Mouse (Mus musculus) liver, embryonic 11.5 days (tissue): Measurements from ENCODE around the gene Gzmk. TPM values are rescaled to one million over a fixed set of nuclear protein-coding genes. Genes with fewer than 3 reads are reported as not detected.
"Not testable (repeated sequence)": the region's sequence is repeated elsewhere in the genome, so short reads cannot be mapped to it uniquely, and the experiment has no call there.

ENCODE experiments used
- ATAC-seq: fragments of 200-750 bp; cut with Nextera tagmentation; replicated peaks from 2 replicates; pipeline ENCODE4 v1.8.0; 2017; ENCODE audit warnings: moderate number of reproducible peaks, mild to moderate bottlenecking, moderate TSS enrichment, moderate library complexity; ENCODE audit not compliant: low FRiP score
- DNase-seq: peaks from one replicate; pipeline ENCODE4 v3.0.0-alpha.2; 2017; ENCODE audit warnings: low spot score
- H3K27ac ChIP-seq: fragments of 300-500 bp; sonication (generic); 2 replicates; pipeline ENCODE4 v1.5.1; 2014; ENCODE audit warnings: mild to moderate bottlenecking, low read depth, low read length, control low read depth
- H3K27me3 ChIP-seq: fragments of 300-500 bp; sonication (generic); replicated peaks from 2 replicates; pipeline ENCODE4 v1.6.1; 2014; ENCODE audit warnings: low read length, mixed read lengths; ENCODE audit not compliant: control insufficient read depth, insufficient read depth
- H3K36me3 ChIP-seq: fragments of 300-500 bp; sonication (generic); 2 replicates; pipeline ENCODE4 v1.6.1; 2014; ENCODE audit warnings: mild to moderate bottlenecking, low read length, moderate library complexity, mixed read lengths; ENCODE audit not compliant: control insufficient read depth, insufficient read depth
- H3K4me1 ChIP-seq: fragments of 300-500 bp; sonication (generic); replicated peaks from 2 replicates; pipeline ENCODE4 v1.6.1; 2014; ENCODE audit warnings: low read length, mixed read lengths; ENCODE audit not compliant: control insufficient read depth, insufficient read depth
- H3K4me2 ChIP-seq: fragments of 300-500 bp; sonication (generic); 2 replicates; pipeline ENCODE4 v1.6.1; 2014; ENCODE audit warnings: mild to moderate bottlenecking, control low read depth, moderate library complexity
- H3K4me3 ChIP-seq: fragments of 300-500 bp; sonication (generic); 2 replicates; pipeline ENCODE4 v1.5.1; 2014; ENCODE audit warnings: low read depth, low read length, control low read depth
- H3K9ac ChIP-seq: fragments of 300-500 bp; sonication (generic); 2 replicates; pipeline ENCODE4 v1.6.1; 2014; ENCODE audit warnings: low read depth, low read length, control low read depth
- H3K9me3 ChIP-seq: fragments of 300-500 bp; sonication (generic); 2 replicates; pipeline ENCODE4 v1.6.1; 2016; ENCODE audit warnings: low read length, inconsistent platforms, mixed read lengths; ENCODE audit not compliant: control insufficient read depth
- WGBS: fragments of 180-500 bp; shearing (Covaris S2); extraction: QIAGEN DNeasy Blood & Tissue Kit; methylation state at CpG from one replicate; pipeline ENCODE4 v1.1.7; 2014; 5-methylcytosine and 5-hydroxymethylcytosine counted together
- polyA plus RNA-seq: library from polyadenylated mRNA; unstranded; fragments of >200 nt; fragmentation: Nextera tagmentation; extraction: Ambion mirVana; gene quantifications from 2 replicates; pipeline ENCODE4 v1.2.1, GENCODE M21; 2014

The Gzmk gene
- polyA plus RNA-seq, 1 experiment from 2014 or later, result not detected

DNA sequence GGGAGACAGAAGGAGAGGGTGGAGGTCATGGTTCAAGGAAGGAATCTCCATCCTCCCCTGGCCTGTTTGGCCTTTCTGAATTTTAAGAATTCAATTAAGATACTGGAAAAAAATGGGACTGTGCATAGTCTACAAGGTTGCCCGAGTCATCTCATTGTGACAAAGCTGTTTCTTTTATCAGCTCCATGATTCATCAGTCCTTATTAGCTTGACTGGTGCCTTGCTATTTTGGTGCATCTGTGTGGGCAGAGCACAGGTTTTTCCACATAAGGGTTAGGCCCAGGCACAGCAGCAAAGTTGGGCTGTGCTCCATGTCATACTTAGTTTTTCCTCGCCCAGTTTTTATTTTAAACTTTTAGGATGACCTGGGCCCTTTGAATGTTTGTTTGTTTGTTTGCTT lies 31.1 kb upstream of the Gzmk start:
- H3K36me3 ChIP-seq, result no peaks in the 10 kb centered on the region
- ATAC-seq (no peak), DNase-seq (no peak)
- no peak overlapping the region for H3K4me3 ChIP-seq
- H3K9ac ChIP-seq, result no peak overlapping the region
- WGBS, result 72% methylated on average over 2 of the region's 2 CpGs
- no peaks in the 10 kb centered on the region for H3K4me1 ChIP-seq
- no peaks in the 10 kb centered on the region for H3K27me3 ChIP-seq
- no peak overlapping the region for H3K4me2 ChIP-seq
- no peaks in the 10 kb centered on the region for H3K9me3 ChIP-seq
- no peak overlapping the region for H3K27ac ChIP-seq

GRCm38 (mm10) chr13:113252580-113252979 lies 26.9 kb upstream of the Gzmk start:
- 85% methylated on average over 7 of the region's 7 CpGs for WGBS
- ATAC-seq, result not testable (repeated sequence)

GRCm38 (mm10) chr13:113245025-113245424 lies 19.3 kb upstream of the Gzmk start:
- Histone ChIP-seq H3K4me2 (no peak overlapping the region), H3K27me3 (no peaks in the 10 kb centered on the region), H3K9ac (no peak overlapping the region), H3K4me3 (no peak overlapping the region), H3K27ac (no peak overlapping the region), H3K36me3 (no peaks in the 10 kb centered on the region), H3K4me1 (no peaks in the 10 kb centered on the region), H3K9me3 (no peaks in the 10 kb centered on the region)
- DNase-seq, result no peak
- 73% methylated on average over 8 of the region's 8 CpGs for WGBS
- ATAC-seq, result no peak

More at GRCm38 (mm10) chr13:113252580-113252979, 26.9 kb upstream of the Gzmk start:
- H3K4me2 ChIP-seq, H3K9ac ChIP-seq, H3K4me1 ChIP-seq, H3K27ac ChIP-seq, H3K9me3 ChIP-seq, H3K27me3 ChIP-seq, H3K4me3 ChIP-seq, DNase-seq, H3K36me3 ChIP-seq: not testable (repeated sequence)

DNA sequence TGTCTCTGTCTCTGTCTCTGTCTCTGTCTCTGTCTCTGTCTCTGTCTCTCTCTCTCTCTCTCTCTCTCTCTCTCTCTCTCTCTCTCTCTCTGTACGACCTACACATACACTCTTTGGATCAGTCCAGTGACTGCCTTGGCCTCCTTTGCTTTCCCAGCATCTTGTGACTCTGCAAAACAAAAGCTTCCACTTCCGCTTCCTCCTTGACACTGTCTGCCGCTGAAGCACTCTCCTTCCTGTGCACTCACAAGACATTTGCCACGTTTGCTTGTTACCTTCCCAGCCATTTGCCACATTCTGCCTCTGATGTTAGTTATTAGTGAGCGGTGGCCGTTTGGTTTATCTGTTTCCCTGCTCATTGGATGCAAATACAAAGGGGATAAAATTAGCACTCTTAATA lies 16.4 kb upstream of the Gzmk start:
- Histone ChIP-seq H3K4me1 (no peaks in the 10 kb centered on the region), H3K27ac (no peak overlapping the region), H3K4me2 (no peak overlapping the region), H3K36me3 (no peaks in the 10 kb centered on the region), H3K4me3 (no peak overlapping the region), H3K9ac (no peak overlapping the region), H3K9me3 (no peaks in the 10 kb centered on the region), H3K27me3 (no peaks in the 10 kb centered on the region)
- no peak for ATAC-seq
- DNase-seq, result no peak
- 47% methylated on average over 6 of the region's 6 CpGs for WGBS

DNA sequence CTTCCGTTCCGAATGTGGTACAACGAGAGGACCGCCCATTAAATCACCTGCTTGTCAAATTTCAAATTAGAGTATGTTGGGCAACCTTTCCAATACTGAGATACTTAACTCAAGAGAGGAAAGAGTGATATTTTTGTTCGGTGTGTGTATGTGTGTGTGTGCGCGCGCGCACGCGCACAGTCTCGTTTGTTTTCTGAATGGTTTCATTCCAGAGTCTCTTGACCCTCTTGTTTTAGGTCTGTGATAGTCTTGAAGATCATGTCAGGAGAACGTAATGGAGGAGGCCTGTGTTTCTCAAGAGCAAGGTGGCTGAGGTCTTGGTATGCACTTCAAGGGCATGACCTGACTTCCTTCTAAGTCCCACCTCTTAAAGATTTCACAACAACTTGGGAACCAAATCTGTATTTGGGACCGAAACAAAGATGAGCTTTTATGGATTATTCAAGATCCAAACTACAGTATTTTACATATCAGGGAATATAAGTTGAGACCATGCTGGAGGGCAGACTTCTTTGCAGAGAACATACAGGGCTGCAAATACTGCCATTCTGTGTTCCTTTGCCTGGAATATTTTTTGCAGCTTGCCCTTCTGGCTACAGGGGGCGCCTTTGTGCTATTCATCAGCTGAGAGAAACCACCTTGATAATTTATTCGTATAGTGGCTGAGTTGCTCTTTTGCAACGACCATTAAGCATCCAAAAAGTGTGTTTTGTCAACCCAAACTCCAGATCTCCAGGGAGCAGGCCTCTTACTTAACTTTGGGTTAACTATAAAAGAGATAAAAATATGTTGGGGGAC lies 2.2 kb upstream of the Gzmk start:
- no peaks in the 10 kb centered on the region for H3K4me1 ChIP-seq
- no peaks in the 10 kb centered on the region for H3K9me3 ChIP-seq
- ATAC-seq (no peak), DNase-seq (no peak)
- no peaks in the 10 kb centered on the region for H3K36me3 ChIP-seq
- H3K27ac ChIP-seq, result no peak overlapping the region
- H3K27me3 ChIP-seq, result no peaks in the 10 kb centered on the region
- no peak overlapping the region for H3K4me3 ChIP-seq
- H3K4me2 ChIP-seq, result no peak overlapping the region
- whole genome bisulfite sequencing, result 83% methylated on average over 17 of the region's 17 CpGs
- H3K9ac ChIP-seq, result no peak overlapping the region

DNA sequence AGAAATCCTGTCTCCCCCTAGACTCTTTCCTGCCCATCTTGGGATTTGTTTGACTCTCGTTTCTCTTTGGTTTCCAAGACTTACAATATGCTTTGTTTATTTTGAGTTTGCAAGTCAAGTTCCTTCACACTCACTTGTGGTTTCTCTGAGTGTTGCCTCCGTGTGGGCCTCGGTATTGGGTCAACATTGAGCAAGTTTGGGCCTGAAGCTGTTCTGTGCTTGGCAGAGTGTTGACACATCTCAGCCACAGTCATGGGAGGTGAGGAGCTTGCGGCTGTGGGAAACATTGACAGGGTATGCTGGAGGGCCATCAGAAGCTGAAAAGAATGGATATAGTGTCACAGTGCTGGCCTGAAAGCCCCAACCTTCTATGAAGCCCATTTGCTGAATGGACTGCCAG lies 1.4 kb upstream of the Gzmk start:
- Histone ChIP-seq H3K4me1 (no peaks in the 10 kb centered on the region), H3K36me3 (no peaks in the 10 kb centered on the region), H3K4me3 (no peak overlapping the region), H3K9me3 (no peaks in the 10 kb centered on the region), H3K27me3 (no peaks in the 10 kb centered on the region), H3K27ac (no peak overlapping the region), H3K9ac (no peak overlapping the region), H3K4me2 (no peak overlapping the region)
- 58% methylated on average over 4 of the region's 4 CpGs for WGBS
- ATAC-seq (no peak), DNase-seq (no peak)

- WGBS, result 53% methylated on average over 2 of the region's 2 CpGs
- no peak overlapping the region for H3K27ac ChIP-seq
- no peaks in the 10 kb centered on the region for H3K4me1 ChIP-seq
- no peak for DNase-seq
- H3K4me2 ChIP-seq, result no peak overlapping the region
- no peaks in the 10 kb centered on the region for H3K36me3 ChIP-seq
- H3K9ac ChIP-seq, result no peak overlapping the region
- ATAC-seq, result no peak
- H3K4me3 ChIP-seq, result no peak overlapping the region
- H3K27me3 ChIP-seq, result no peaks in the 10 kb centered on the region
- H3K9me3 ChIP-seq, result no peaks in the 10 kb centered on the region
These were observed 1.6 kb downstream of the Gzmk start for GRCm38 (mm10) chr13:113224105-113224504.

- Histone ChIP-seq H3K4me1 (no peaks in the 10 kb centered on the region), H3K27ac (no peak overlapping the region), H3K4me3 (no peak overlapping the region), H3K36me3 (no peaks in the 10 kb centered on the region), H3K9me3 (no peaks in the 10 kb centered on the region), H3K9ac (no peak overlapping the region), H3K27me3 (no peaks in the 10 kb centered on the region), H3K4me2 (no peak overlapping the region)
- no peak for ATAC-seq
- 56% methylated on average over 6 of the region's 6 CpGs for WGBS
- no peak for DNase-seq
These were observed 3.9 kb downstream of the Gzmk start for GRCm38 (mm10) chr13:113221851-113222250.

GRCm38 (mm10) chr13:113213865-113214264 lies 11.8 kb downstream of the Gzmk start:
- Histone ChIP-seq H3K9me3 (no peaks in the 10 kb centered on the region), H3K9ac (no peak overlapping the region), H3K36me3 (no peaks in the 10 kb centered on the region), H3K4me1 (peaks cover 2% of the 10 kb centered on the region; the same call in 1 of the 2 replicates), H3K27ac (no peak overlapping the region), H3K27me3 (peaks cover 10% of the 10 kb centered on the region), H3K4me3 (no peak overlapping the region), H3K4me2 (no peak overlapping the region)
- DNase-seq (no peak), ATAC-seq (no peak)
- WGBS, result 95% methylated on average over 3 of the region's 3 CpGs
